Mouse (Mus musculus) retina, postnatal 7 days (tissue): Measurements from ENCODE around the gene Gm3486.
"Not testable (repeated sequence)": the region's sequence is repeated elsewhere in the genome, so short reads cannot be mapped to it uniquely, and the experiment has no call there.

Experiments
- DNase-seq: peaks from one replicate; pipeline ENCODE4 v3.0.0-alpha.2; 2012; ENCODE audit warnings: low read depth, low spot score

The Gm3486 gene

DNA sequence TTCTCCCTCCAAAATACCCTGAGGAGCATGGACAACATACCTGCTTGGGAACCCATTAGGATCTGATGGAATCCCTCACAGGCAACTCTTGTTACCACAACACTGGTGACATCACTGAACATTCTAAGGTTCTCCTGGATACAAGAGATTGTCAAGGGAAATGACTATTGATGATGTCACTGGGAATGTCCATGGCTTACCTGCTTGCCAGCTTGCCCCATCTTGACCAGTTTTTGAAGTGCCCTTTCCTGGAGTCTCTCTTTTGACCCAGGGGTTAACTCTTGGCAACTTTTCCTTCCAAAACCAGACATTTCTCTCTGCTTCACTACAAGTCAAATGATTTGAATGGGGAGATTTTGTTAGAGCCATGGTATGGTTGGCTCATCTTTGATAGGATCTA is at the start of gene Gm3486:
Gene Gm3486 (minus strand): TSS at position 101 of the 400 bp plus-strand sequence.
- DNase-seq = not testable (repeated sequence)

DNA sequence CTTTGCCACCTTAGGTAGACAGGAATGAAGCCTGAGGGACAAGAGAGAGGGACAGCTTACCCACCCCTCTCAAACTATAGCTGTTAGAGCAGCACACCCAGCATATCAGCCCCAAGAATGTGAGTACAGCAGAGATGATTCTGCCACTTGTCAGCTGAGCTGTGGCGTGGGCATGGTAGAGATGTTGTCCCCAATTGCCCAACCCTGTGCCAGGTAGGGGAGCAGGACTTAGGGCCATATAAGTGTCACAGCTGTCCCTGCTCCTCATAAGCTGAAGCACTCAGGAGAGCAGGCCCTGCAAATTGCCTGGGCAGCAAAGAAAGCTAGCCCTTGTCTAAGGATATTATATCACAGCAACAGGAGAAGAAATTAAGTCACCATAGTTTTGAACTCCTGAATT is 35.4 kb upstream of the Gm3486 start:
- not testable (repeated sequence) for DNase-seq

DNA sequence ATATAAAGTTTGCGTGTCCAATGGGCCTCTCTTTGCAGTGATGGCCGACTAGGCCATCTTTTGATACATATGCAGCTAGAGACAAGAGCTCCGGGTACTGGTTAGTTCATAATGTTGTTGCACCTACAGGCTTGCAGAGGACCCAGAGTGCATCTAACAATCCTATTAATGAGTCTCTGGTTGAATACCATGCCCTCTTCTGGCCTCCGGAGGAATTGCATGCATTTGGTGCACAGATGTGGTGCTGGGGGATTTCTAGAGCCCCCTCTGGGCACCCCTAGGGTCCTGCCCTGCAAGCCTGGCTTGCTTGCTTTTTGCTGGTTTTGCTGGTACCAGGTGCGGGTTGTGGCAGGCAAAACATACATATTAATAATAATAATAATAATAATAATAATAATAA is 31.4 kb upstream of the Gm3486 start:
- not testable (repeated sequence) for DNase-seq

DNA sequence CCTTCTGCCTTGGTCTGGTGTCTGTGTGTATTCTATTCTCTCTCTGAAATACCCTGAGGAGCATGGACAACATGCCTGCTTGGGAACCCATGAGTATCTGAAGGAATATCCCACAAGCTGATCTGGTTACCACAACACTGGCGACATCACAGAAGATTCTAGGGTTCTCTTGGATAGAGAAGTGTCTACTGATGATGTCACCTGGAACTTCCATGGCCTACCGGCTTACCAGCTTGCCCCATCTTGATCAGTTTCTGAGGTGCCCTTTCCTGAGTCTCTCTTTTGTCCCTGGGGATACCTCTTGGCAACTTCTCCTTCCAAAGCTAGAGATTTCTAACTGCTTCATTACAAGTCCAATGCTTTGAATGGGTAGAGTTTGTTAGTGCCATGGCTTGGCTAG is 35.9 kb downstream of the Gm3486 start, which contains the start of gene Gm7954:
Gene Gm7954 (minus strand): TSS at position 101 of the 400 bp plus-strand sequence.
- not testable (repeated sequence) for DNase-seq
